Mouse (Mus musculus): ENCODE measurements around the gene Atg101.

- TF ChIP-seq POLR2A (IDR thresholded peaks at IDR 0.05; ENCODE audit: extremely low read depth, insufficient read depth, low read length) = no peak
- TF ChIP-seq CTCF (IDR thresholded peaks at IDR 0.05; ENCODE audit: low read depth, low read length) = no peak
These were observed 54.3 kb downstream of the Atg101 start for GRCm38 (mm10) chr15:101338359-101338758.

All from liver, adult 2 months (tissue).